Mouse (Mus musculus) kidney, embryonic 16.5 days (tissue): ENCODE measurements at regions not wholly inside any gene's neighbourhood (a gene's known extent, or its start where the extent isn't known, plus 50 kb on each side); places are given as distances from the start of the nearest gene placed in this dataset.
"Not testable (repeated sequence)": the region's sequence is repeated elsewhere in the genome, so short reads cannot be mapped to it uniquely, and the experiment has no call there.

ENCODE experiments used
- ATAC-seq: fragments of 200-750 bp; cut with Nextera tagmentation; 2 replicates; pipeline ENCODE4 v1.8.0; 2017; ENCODE audit warnings: moderate TSS enrichment; ENCODE audit not compliant: low FRiP score, low TSS enrichment
- H3K27ac ChIP-seq: fragments of 300-500 bp; sonication (generic); 2 replicates; pipeline ENCODE4 v1.5.1; 2014; ENCODE audit warnings: low read length
- H3K27me3 ChIP-seq: fragments of 300-500 bp; sonication (generic); 2 replicates; pipeline ENCODE4 v1.6.1; 2014; ENCODE audit warnings: low read length, control low read depth, mixed read lengths; ENCODE audit not compliant: insufficient read depth
- H3K36me3 ChIP-seq: fragments of 300-500 bp; sonication (generic); 2 replicates; pipeline ENCODE4 v1.6.1; 2014; ENCODE audit warnings: low read length, control low read depth, mixed read lengths; ENCODE audit not compliant: insufficient read depth
- H3K4me1 ChIP-seq: fragments of 300-500 bp; sonication (generic); 2 replicates; pipeline ENCODE4 v1.6.1; 2014; ENCODE audit warnings: low read length, control low read depth, mixed read lengths; ENCODE audit not compliant: insufficient read depth
- H3K4me2 ChIP-seq: fragments of 300-500 bp; sonication (generic); replicated peaks from 2 replicates; pipeline ENCODE4 v1.6.1; 2014; ENCODE audit warnings: low read depth, low read length
- H3K4me3 ChIP-seq: fragments of 300-500 bp; sonication (generic); 2 replicates; pipeline ENCODE4 v1.5.1; 2014; ENCODE audit warnings: mild to moderate bottlenecking, low read length
- H3K9ac ChIP-seq: fragments of 300-500 bp; sonication (generic); replicated peaks from 2 replicates; pipeline ENCODE4 v1.6.1; 2014; ENCODE audit warnings: low read length
- H3K9me3 ChIP-seq: fragments of 300-500 bp; sonication (generic); 2 replicates; pipeline ENCODE4 v1.6.1; 2016; ENCODE audit warnings: low read length, control low read depth
- WGBS: fragments of 180-500 bp; shearing (Covaris S2); extraction: QIAGEN DNeasy Blood & Tissue Kit; methylation state at CpG from one replicate; pipeline ENCODE4 v1.1.7; 2014; 5-methylcytosine and 5-hydroxymethylcytosine counted together

- WGBS: 43% methylated on average over 8 of the region's 8 CpGs
Observed at GRCm38 (mm10) chr12:8417127-8417790, 82.5 kb downstream of the Rhob start.

GRCm38 (mm10) chr12:8412125-8412524, 87.7 kb downstream of the Rhob start:
- no peaks in the 10 kb centered on the region for H3K9me3 ChIP-seq
- no peak for ATAC-seq
- no peak overlapping the region for H3K27ac ChIP-seq
- no peaks in the 10 kb centered on the region for H3K36me3 ChIP-seq
- H3K27me3 ChIP-seq: no peaks in the 10 kb centered on the region
- 89% methylated on average over 2 of the region's 2 CpGs for WGBS
- no peak overlapping the region for H3K4me3 ChIP-seq
- peaks cover 13% of the 10 kb centered on the region for H3K4me1 ChIP-seq
- no peak overlapping the region for H3K4me2 ChIP-seq
- H3K9ac ChIP-seq: no peak overlapping the region

More at GRCm38 (mm10) chr12:8417127-8417790, 82.5 kb downstream of the Rhob start:
- no peak overlapping the region for H3K9ac ChIP-seq
- no peak overlapping the region for H3K4me2 ChIP-seq
- H3K4me1 ChIP-seq: no peaks in the 10 kb centered on the region
- no peaks in the 10 kb centered on the region for H3K9me3 ChIP-seq
- no peak overlapping the region for H3K27ac ChIP-seq
- ATAC-seq: no peak
- no peaks in the 10 kb centered on the region for H3K27me3 ChIP-seq
- H3K4me3 ChIP-seq: no peak overlapping the region
- no peaks in the 10 kb centered on the region for H3K36me3 ChIP-seq

GRCm38 (mm10) chr12:8410410-8411341, 89.1 kb downstream of the Rhob start:
- 43% methylated on average over 24 of the region's 24 CpGs for WGBS
- no peaks in the 10 kb centered on the region for H3K9me3 ChIP-seq
- peaks cover 13% of the 10 kb centered on the region for H3K4me1 ChIP-seq
- no peak overlapping the region for H3K9ac ChIP-seq
- no peak overlapping the region for H3K27ac ChIP-seq
- no peaks in the 10 kb centered on the region for H3K27me3 ChIP-seq
- ATAC-seq: peak; percentile 39
- H3K4me2 ChIP-seq: peak overlapping the region; percentile 10; the same call in 1 of the 2 replicates
- H3K4me3 ChIP-seq: no peak overlapping the region
- no peaks in the 10 kb centered on the region for H3K36me3 ChIP-seq

GRCm38 (mm10) chr12:8402084-8402483, 88.9 kb downstream of the Hs1bp3 start:
- Histone ChIP-seq H3K9ac (no peak overlapping the region), H3K27me3 (no peaks in the 10 kb centered on the region), H3K4me1 (peaks cover 13% of the 10 kb centered on the region), H3K4me2 (no peak overlapping the region), H3K27ac (peak overlapping the region; percentile 41; the same call in 1 of the 2 replicates), H3K36me3 (no peaks in the 10 kb centered on the region), H3K9me3 (no peaks in the 10 kb centered on the region; the same call in 1 of the 2 replicates), H3K4me3 (no peak overlapping the region)
- ATAC-seq: peak; percentile 88
- WGBS: 26% methylated on average over 5 of the region's 5 CpGs

- 85% methylated on average over 2 of the region's 2 CpGs for WGBS
- Histone ChIP-seq H3K4me2 (no peak overlapping the region), H3K4me3 (no peak overlapping the region), H3K27ac (peak overlapping the region; percentile 38; the same call in 1 of the 2 replicates), H3K27me3 (no peaks in the 10 kb centered on the region), H3K36me3 (no peaks in the 10 kb centered on the region), H3K4me1 (peaks cover 13% of the 10 kb centered on the region), H3K9me3 (no peaks in the 10 kb centered on the region; the same call in 1 of the 2 replicates), H3K9ac (no peak overlapping the region)
- ATAC-seq: peak; percentile 13; the same call in 1 of the 2 replicates
Observed at GRCm38 (mm10) chr12:8401376-8401775, 88.1 kb downstream of the Hs1bp3 start.

GRCm38 (mm10) chr12:8400345-8401130, 87.3 kb downstream of the Hs1bp3 start:
- Histone ChIP-seq H3K4me3 (no peak overlapping the region), H3K4me2 (no peak overlapping the region), H3K36me3 (no peaks in the 10 kb centered on the region), H3K9ac (no peak overlapping the region), H3K27me3 (no peaks in the 10 kb centered on the region), H3K9me3 (no peaks in the 10 kb centered on the region; the same call in 1 of the 2 replicates), H3K4me1 (peaks cover 17% of the 10 kb centered on the region), H3K27ac (peak overlapping the region; percentile 68)
- WGBS: 74% methylated on average over 10 of the region's 10 CpGs
- ATAC-seq: no peak

GRCm38 (mm10) chr12:8398852-8399251, 85.6 kb downstream of the Hs1bp3 start:
- no peak overlapping the region for H3K9ac ChIP-seq
- no peaks in the 10 kb centered on the region for H3K36me3 ChIP-seq
- ATAC-seq: no peak
- no peak overlapping the region for H3K4me2 ChIP-seq
- no peak overlapping the region for H3K4me3 ChIP-seq
- peaks cover 27% of the 10 kb centered on the region for H3K4me1 ChIP-seq
- no peak overlapping the region for H3K27ac ChIP-seq
- no peaks in the 10 kb centered on the region; the same call in 1 of the 2 replicates for H3K9me3 ChIP-seq
- no peaks in the 10 kb centered on the region for H3K27me3 ChIP-seq
- 81% methylated on average over 3 of the region's 3 CpGs for WGBS

- 82% methylated on average over 6 of the region's 6 CpGs for WGBS
- H3K4me2 ChIP-seq, H3K9ac ChIP-seq, H3K27ac ChIP-seq, H3K36me3 ChIP-seq, H3K27me3 ChIP-seq, ATAC-seq, H3K9me3 ChIP-seq, H3K4me3 ChIP-seq: not testable (repeated sequence)
- H3K4me1 ChIP-seq: peaks cover 14% of the 10 kb centered on the region
Observed at GRCm38 (mm10) chr12:8396408-8396807, 83.2 kb downstream of the Hs1bp3 start.

- Histone ChIP-seq H3K4me2 (no peak overlapping the region), H3K4me1 (peaks cover 14% of the 10 kb centered on the region), H3K9me3 (no peaks in the 10 kb centered on the region), H3K27ac (peak overlapping the region; percentile 73), H3K4me3 (no peak overlapping the region), H3K9ac (no peak overlapping the region), H3K36me3 (no peaks in the 10 kb centered on the region), H3K27me3 (no peaks in the 10 kb centered on the region)
- WGBS: 30% methylated on average over 6 of the region's 6 CpGs
- ATAC-seq: peak; percentile 72
Observed at GRCm38 (mm10) chr12:8394894-8395297, 81.7 kb downstream of the Hs1bp3 start.
